Mouse (Mus musculus): ENCODE measurements around the gene Prss48. TPM values are rescaled to one million over a fixed set of nuclear protein-coding genes. Genes with fewer than 3 reads are reported as not detected.

Prss48 gene
- polyA plus RNA-seq, 1 experiment from 2014 or later, result not detected

DNA sequence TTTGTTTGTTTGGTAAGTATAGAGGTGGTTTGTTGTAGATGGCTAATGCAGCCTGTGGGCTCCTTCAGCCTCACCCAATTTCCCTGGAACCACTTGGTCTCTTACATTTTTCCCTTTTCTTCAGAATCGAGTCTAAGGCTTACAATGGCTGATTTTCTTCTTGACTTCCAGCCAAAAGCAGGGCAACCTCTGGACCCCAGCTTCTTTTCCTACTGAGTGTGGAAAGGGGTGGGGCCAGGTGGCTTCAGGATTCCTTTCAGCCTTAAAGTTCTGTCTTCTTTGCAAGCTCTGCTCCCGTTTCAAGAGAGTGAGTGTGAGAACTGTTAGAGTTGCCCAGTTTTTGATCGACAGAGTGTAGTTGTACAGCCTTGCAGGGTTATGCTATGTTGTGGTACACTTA lies 9.5 kb upstream of the Prss48 start:
- 41% methylated on average over 3 of the region's 3 CpGs for WGBS
- Histone ChIP-seq H3K9ac (ENCODE audit: low read depth, low read length) (no peak overlapping the region), H3K36me3 (ENCODE audit: control insufficient read depth, insufficient read depth, low read length) (0 out of 2 replicates have a peak, but pooled peaks cover 3% of the 10 kb centered on the region), H3K4me2 (ENCODE audit: low read depth, low read length) (no peak overlapping the region), H3K4me3 (ENCODE audit: low read length) (no peak overlapping the region), H3K27me3 (replicated peaks; ENCODE audit: control insufficient read depth, insufficient read depth, low read length) (no peaks in the 10 kb centered on the region), H3K27ac (ENCODE audit: low read length) (no peak overlapping the region), H3K4me1 (ENCODE audit: control insufficient read depth, insufficient read depth, low read length) (peaks cover 16% of the 10 kb centered on the region), H3K9me3 (ENCODE audit: control insufficient read depth, low read length) (no peaks in the 10 kb centered on the region)
- peak; percentile 64 for ATAC-seq

DNA sequence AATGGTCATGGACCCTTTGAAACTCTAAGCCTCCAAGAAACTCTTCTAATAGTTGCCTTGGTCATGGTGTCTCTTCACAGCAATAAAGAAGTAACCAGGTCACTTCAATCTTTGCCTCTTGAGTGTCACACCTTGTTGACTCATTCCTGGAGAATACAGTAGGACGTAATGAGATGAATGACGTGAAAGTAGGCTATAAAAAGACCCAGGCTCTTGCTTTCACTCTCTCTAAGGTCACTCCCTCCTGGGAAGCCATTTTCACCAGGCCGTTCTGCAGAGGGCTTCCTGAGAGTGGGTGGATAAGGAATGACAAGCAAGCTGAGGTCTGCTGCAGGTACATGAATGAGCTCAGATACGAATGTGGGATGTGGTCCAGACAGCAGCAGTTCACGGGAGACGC lies 9.1 kb upstream of the Prss48 start:
- Histone ChIP-seq H3K9me3 (ENCODE audit: control insufficient read depth, low read length) (no peaks in the 10 kb centered on the region), H3K9ac (ENCODE audit: low read depth, low read length) (no peak overlapping the region), H3K27me3 (replicated peaks; ENCODE audit: control insufficient read depth, insufficient read depth, low read length) (no peaks in the 10 kb centered on the region), H3K27ac (ENCODE audit: low read length) (no peak overlapping the region), H3K4me1 (ENCODE audit: control insufficient read depth, insufficient read depth, low read length) (peaks cover 15% of the 10 kb centered on the region), H3K36me3 (ENCODE audit: control insufficient read depth, insufficient read depth, low read length) (0 out of 2 replicates have a peak, but pooled peaks cover 3% of the 10 kb centered on the region), H3K4me3 (ENCODE audit: low read length) (no peak overlapping the region), H3K4me2 (ENCODE audit: low read depth, low read length) (no peak overlapping the region)
- WGBS, result 65% methylated on average over 6 of the region's 6 CpGs
- peak; percentile 72 for ATAC-seq

DNA sequence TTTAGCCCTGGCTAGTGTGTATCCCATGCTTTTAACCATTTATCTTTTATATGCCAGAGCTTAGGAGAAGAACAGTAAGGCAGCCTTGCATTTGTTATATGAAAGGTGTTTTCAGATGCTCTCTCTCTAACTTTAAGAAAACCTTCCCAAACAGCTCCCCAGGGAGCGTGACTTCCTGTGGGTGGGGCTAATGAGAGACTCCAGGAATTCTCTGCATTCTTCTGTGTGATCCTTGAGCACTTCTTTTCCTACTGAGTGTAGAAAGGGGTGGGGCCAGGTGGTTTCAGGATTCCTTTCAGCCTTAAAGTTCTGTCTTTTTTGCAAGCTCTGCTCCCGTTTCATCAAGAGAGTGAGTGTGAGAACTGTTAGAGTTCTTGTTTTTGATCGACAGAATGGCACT lies 8.3 kb upstream of the Prss48 start:
- Histone ChIP-seq H3K4me3 (ENCODE audit: low read length) (no peak overlapping the region), H3K27ac (ENCODE audit: low read length) (no peak overlapping the region), H3K36me3 (ENCODE audit: control insufficient read depth, insufficient read depth, low read length) (0 out of 2 replicates have a peak, but pooled peaks cover 3% of the 10 kb centered on the region), H3K4me2 (ENCODE audit: low read depth, low read length) (no peak overlapping the region), H3K27me3 (replicated peaks; ENCODE audit: control insufficient read depth, insufficient read depth, low read length) (no peaks in the 10 kb centered on the region), H3K4me1 (ENCODE audit: control insufficient read depth, insufficient read depth, low read length) (peaks cover 15% of the 10 kb centered on the region), H3K9me3 (ENCODE audit: control insufficient read depth, low read length) (no peaks in the 10 kb centered on the region), H3K9ac (ENCODE audit: low read depth, low read length) (no peak overlapping the region)
- 67% methylated on average over 3 of the region's 3 CpGs for WGBS
- ATAC-seq, result no peak; the same call in 1 of the 2 replicates

DNA sequence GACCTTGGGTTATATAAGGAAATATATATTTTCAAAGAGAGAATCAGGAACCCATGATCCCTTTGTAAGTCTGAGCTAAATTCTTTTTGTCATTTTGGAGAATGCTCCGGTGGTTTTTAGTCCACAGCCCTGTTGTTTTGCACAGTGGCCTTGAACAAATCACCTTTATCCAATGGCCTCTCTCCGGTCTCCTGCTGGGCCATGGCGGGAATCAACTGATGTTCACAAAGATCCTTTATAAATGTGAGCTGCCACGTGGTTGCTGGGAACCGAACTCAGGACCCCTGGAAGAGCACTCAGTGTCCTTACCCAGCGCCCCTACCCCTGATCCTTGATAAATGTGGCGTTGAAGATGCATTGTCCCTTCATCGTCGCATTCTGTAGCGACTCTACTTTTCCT lies 2.5 kb upstream of the Prss48 start:
- H3K9me3 ChIP-seq (ENCODE audit: control insufficient read depth, low read length), result no peaks in the 10 kb centered on the region
- H3K4me1 ChIP-seq (ENCODE audit: control insufficient read depth, insufficient read depth, low read length), result peaks cover 6% of the 10 kb centered on the region; the same call in 1 of the 2 replicates
- H3K4me3 ChIP-seq (ENCODE audit: low read length), result no peak overlapping the region
- no peak for ATAC-seq
- no peak overlapping the region for H3K27ac ChIP-seq (ENCODE audit: low read length)
- H3K27me3 ChIP-seq (replicated peaks; ENCODE audit: control insufficient read depth, insufficient read depth, low read length), result no peaks in the 10 kb centered on the region
- H3K9ac ChIP-seq (ENCODE audit: low read depth, low read length), result no peak overlapping the region
- peaks cover 6% of the 10 kb centered on the region; the same call in 1 of the 2 replicates for H3K36me3 ChIP-seq (ENCODE audit: control insufficient read depth, insufficient read depth, low read length)
- no peak overlapping the region for H3K4me2 ChIP-seq (ENCODE audit: low read depth, low read length)
- 94% methylated on average over 10 of the region's 10 CpGs for WGBS

DNA sequence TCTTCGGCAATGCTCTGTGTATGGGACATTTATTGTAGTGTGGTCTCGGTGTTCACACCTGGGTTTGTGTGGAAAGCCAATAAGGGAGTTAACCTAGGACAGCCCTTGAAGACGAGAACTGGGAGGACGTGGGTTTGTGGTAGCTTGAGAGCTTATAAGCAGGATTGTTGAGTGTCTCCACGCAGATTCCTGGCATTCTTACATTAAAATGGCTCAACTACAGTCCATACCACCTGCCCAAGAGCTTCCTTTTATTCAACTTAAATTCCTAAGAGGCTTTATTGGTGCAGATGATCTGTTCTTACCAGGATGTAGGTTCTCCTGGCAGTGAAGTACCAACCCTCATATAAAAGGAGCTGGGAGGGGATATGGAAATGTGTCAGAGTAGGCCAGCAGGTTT lies 649 bp upstream of the Prss48 start:
- Histone ChIP-seq H3K4me2 (ENCODE audit: low read depth, low read length) (no peak overlapping the region), H3K36me3 (ENCODE audit: control insufficient read depth, insufficient read depth, low read length) (peaks cover 3% of the 10 kb centered on the region; the same call in 1 of the 2 replicates), H3K27me3 (replicated peaks; ENCODE audit: control insufficient read depth, insufficient read depth, low read length) (no peaks in the 10 kb centered on the region), H3K4me1 (ENCODE audit: control insufficient read depth, insufficient read depth, low read length) (peaks cover 6% of the 10 kb centered on the region; the same call in 1 of the 2 replicates), H3K9me3 (ENCODE audit: control insufficient read depth, low read length) (no peaks in the 10 kb centered on the region), H3K4me3 (ENCODE audit: low read length) (no peak overlapping the region), H3K27ac (ENCODE audit: low read length) (no peak overlapping the region), H3K9ac (ENCODE audit: low read depth, low read length) (no peak overlapping the region)
- no peak for ATAC-seq
- WGBS, result 74% methylated on average over 5 of the region's 5 CpGs

DNA sequence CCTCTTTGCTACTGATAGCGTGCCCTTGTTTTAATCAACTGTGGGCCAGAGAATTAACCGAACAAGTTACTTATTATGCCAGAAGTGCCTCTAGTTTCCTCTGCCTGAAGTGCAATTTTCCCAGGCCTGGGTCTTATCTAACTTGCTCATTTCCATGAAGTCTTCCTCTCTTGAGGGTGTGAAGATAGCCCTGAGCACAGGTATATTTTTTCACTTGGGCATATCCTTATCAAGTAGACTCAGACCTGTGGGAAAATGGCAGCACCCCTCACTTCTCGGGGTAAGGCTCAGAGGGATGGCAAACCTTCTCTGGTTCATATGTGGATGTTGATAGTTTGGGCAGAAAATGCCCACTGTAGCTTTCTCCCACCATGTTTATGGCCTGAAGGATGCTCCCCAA lies 1.0 kb downstream of the Prss48 start:
- H3K9me3 ChIP-seq (ENCODE audit: control insufficient read depth, low read length), result no peaks in the 10 kb centered on the region
- no peak overlapping the region for H3K4me3 ChIP-seq (ENCODE audit: low read length)
- 86% methylated on average over 3 of the region's 3 CpGs for WGBS
- H3K27me3 ChIP-seq (replicated peaks; ENCODE audit: control insufficient read depth, insufficient read depth, low read length), result no peaks in the 10 kb centered on the region
- no peak overlapping the region for H3K9ac ChIP-seq (ENCODE audit: low read depth, low read length)
- no peak overlapping the region for H3K27ac ChIP-seq (ENCODE audit: low read length)
- H3K36me3 ChIP-seq (ENCODE audit: control insufficient read depth, insufficient read depth, low read length), result peaks cover 3% of the 10 kb centered on the region; the same call in 1 of the 2 replicates
- peaks cover 6% of the 10 kb centered on the region; the same call in 1 of the 2 replicates for H3K4me1 ChIP-seq (ENCODE audit: control insufficient read depth, insufficient read depth, low read length)
- no peak for ATAC-seq
- no peak overlapping the region for H3K4me2 ChIP-seq (ENCODE audit: low read depth, low read length)

DNA sequence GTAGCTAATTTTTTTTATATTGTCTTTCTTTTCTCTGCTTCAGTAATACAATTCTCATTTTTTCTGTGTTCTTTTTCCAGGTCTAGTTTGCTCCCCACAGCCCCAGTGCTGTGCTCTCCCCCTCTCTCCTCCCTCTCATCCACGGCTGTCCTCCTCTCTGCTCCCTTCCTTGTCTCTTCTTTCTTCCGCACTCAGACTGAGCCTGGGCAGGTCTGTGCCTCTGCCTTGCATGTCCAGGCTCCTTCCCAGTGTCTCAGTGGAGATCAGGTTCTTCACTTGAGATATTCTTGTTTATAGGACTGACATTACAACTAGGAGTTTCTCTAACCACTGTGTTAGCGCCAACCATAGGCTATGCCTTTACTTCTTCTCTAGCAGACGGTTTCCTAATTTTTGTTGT lies 7.6 kb downstream of the Prss48 start:
- H3K4me3 ChIP-seq (ENCODE audit: low read length), result no peak overlapping the region
- no peaks in the 10 kb centered on the region for H3K27me3 ChIP-seq (replicated peaks; ENCODE audit: control insufficient read depth, insufficient read depth, low read length)
- H3K4me2 ChIP-seq (ENCODE audit: low read depth, low read length), result no peak overlapping the region
- WGBS, result 75% methylated on average over 4 of the region's 4 CpGs
- no peak for ATAC-seq
- no peaks in the 10 kb centered on the region for H3K36me3 ChIP-seq (ENCODE audit: control insufficient read depth, insufficient read depth, low read length)
- no peaks in the 10 kb centered on the region for H3K9me3 ChIP-seq (ENCODE audit: control insufficient read depth, low read length)
- H3K4me1 ChIP-seq (ENCODE audit: control insufficient read depth, insufficient read depth, low read length), result peaks cover 16% of the 10 kb centered on the region
- H3K27ac ChIP-seq (ENCODE audit: low read length), result no peak overlapping the region
- H3K9ac ChIP-seq (ENCODE audit: low read depth, low read length), result no peak overlapping the region

DNA sequence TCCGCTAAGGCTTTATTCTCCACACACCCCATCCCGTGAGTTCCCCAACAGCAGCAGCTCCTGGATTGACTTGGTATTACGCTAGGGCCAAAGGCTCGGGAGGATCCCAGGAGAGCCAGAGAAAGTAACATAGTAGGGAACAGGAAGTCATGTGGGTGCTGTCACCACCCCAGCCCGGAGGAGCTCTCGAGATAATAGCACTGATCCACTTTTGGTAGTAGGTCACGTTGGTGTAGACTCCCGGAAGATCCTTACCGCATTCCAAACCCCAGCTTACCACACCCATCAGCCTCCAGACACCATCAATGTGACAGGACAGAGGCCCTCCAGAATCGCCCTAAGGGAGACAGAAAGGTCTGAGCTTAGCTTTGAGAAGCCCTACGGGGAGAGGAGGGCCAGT lies 8.5 kb downstream of the Prss48 start:
- no peaks in the 10 kb centered on the region for H3K27me3 ChIP-seq (replicated peaks; ENCODE audit: control insufficient read depth, insufficient read depth, low read length)
- 64% methylated on average over 11 of the region's 11 CpGs for WGBS

DNA sequence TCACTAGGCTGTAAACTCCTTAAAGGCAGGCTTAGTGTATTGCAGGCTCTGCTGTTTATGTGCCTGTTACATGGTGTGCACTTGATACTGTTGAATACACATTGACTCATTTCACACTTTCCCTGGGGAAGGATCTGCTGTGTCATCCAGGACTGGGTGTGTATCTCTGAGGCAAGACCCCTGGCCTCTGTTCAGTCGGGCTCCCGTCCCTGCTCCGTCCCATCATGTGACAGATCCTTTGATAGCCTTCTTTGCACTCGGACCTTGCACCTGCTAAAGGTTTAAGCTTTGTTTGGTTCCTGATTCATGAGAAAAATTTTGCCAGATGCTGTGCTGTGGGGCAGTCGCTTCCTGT lies 10.5 kb downstream of the Prss48 start:
- Histone ChIP-seq H3K4me2 (ENCODE audit: low read depth, low read length) (no peak overlapping the region), H3K36me3 (ENCODE audit: control insufficient read depth, insufficient read depth, low read length) (peaks cover 5% of the 10 kb centered on the region; the same call in 1 of the 2 replicates), H3K9me3 (ENCODE audit: control insufficient read depth, low read length) (no peaks in the 10 kb centered on the region), H3K27ac (ENCODE audit: low read length) (0 out of 2 replicates have a peak overlapping the region, but pooled peaks have one; percentile 52), H3K4me1 (ENCODE audit: control insufficient read depth, insufficient read depth, low read length) (peaks cover 16% of the 10 kb centered on the region), H3K9ac (ENCODE audit: low read depth, low read length) (no peak overlapping the region), H3K27me3 (replicated peaks; ENCODE audit: control insufficient read depth, insufficient read depth, low read length) (no peaks in the 10 kb centered on the region), H3K4me3 (ENCODE audit: low read length) (no peak overlapping the region)
- WGBS, result 48% methylated on average over 5 of the region's 5 CpGs
- ATAC-seq, result peak; percentile 93

More for the DNA sequence above, 8.5 kb downstream of the Prss48 start:
- Histone ChIP-seq H3K9me3 (ENCODE audit: control insufficient read depth, low read length) (no peaks in the 10 kb centered on the region), H3K4me2 (ENCODE audit: low read depth, low read length) (no peak overlapping the region), H3K4me3 (ENCODE audit: low read length) (no peak overlapping the region), H3K4me1 (ENCODE audit: control insufficient read depth, insufficient read depth, low read length) (peaks cover 16% of the 10 kb centered on the region), H3K9ac (ENCODE audit: low read depth, low read length) (no peak overlapping the region), H3K36me3 (ENCODE audit: control insufficient read depth, insufficient read depth, low read length) (no peaks in the 10 kb centered on the region), H3K27ac (ENCODE audit: low read length) (no peak overlapping the region; the same call in 1 of the 2 replicates)
- ATAC-seq, result no peak
